ENCODE assay signal across 8 mouse cellular contexts in the genomic region with DNA sequence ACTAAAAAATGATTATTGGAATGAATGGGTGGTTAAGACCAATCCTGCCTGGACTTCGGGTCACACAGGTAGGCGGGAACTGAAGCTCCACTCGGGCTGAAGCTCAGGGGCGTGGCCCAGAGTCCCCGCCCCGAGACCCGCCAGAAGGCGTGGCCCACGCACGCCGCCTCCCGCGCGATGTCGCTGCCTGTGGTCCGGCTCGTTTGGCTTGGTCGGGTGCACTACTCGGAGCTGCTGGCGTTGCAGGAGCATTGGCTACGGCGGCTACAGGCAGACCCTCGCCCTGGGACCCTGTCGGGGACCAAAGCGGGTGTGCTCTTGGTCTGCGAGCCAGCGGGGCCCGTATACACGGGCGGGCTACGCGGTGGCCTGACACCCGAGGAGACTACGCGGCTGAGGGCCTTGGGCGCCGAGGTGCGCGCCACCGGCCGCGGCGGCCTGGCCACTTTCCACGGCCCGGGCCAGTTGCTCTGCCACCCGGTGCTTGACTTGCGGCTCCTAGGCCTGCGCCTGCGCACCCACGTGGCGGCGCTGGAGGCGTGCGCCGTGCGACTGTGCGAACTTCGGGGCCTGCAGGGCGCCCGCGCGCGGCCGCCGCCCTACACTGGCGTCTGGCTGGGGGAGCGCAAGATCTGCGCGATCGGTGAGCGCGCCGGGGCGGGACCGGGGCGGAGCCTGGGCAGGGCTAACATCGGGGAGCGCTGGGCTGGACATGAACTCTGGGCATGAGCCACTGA. TPM values are rescaled to one million over a fixed set of nuclear protein-coding genes. Genes with fewer than 3 reads are reported as not detected.
DNase-seq lines count a peak whose midpoint lies in the region; ATAC-seq lines count a peak whose summit lies in the region.

Gene Lipt2, plus strand, starts transcription at position 173 of the 737 bp plus-strand sequence.

- H3K4me3 ChIP-seq in heart, embryonic 13.5 days, result peak within 1 kb of the TSS; percentile 92
- peak within 1 kb of the TSS; percentile 75 for H3K4me3 ChIP-seq in liver, embryonic 12.5 days
- peak within 1 kb of the TSS; percentile 75 for H3K4me3 ChIP-seq in stomach, embryonic 15.5 days (replicated peaks)

- DNase-seq in CD4-positive helper T cell, adult 2 months (ENCODE audit: low read depth, low spot score), result peak; percentile 92
- peak; percentile 70 for DNase-seq in brain, embryonic 18.5 days (ENCODE audit: low read depth, low spot score)
- peak; percentile 95 for DNase-seq in kidney, postnatal 10 days
- peak; percentile 79 to 85 for DNase-seq in natural killer cell, adult 2 months (ENCODE audit: low spot score in 2 of 2)

- H3K9ac ChIP-seq in heart, embryonic 13.5 days, result peak within 1 kb of the TSS; percentile 95
- H3K9ac ChIP-seq in liver, embryonic 12.5 days, result peak within 1 kb of the TSS; percentile 82
- peak within 1 kb of the TSS; percentile 90 for H3K9ac ChIP-seq in stomach, embryonic 15.5 days

- H3K9me3 ChIP-seq in heart, embryonic 13.5 days, result no peaks in the 10 kb centered on the region
- no peaks in the 10 kb centered on the region for H3K9me3 ChIP-seq in liver, embryonic 12.5 days (replicated peaks)
- H3K9me3 ChIP-seq in stomach, embryonic 15.5 days, result no peaks in the 10 kb centered on the region

- H3K27me3 ChIP-seq in heart, embryonic 13.5 days (replicated peaks), result no peaks in the 10 kb centered on the region
- no peaks in the 10 kb centered on the region; the same call in 1 of the 2 replicates for H3K27me3 ChIP-seq in liver, embryonic 12.5 days (replicated peaks)
- H3K27me3 ChIP-seq in stomach, embryonic 15.5 days (replicated peaks), result no peaks in the 10 kb centered on the region

- peak within 1 kb of the TSS; percentile 96 for H3K4me2 ChIP-seq in heart, embryonic 13.5 days
- H3K4me2 ChIP-seq in liver, embryonic 12.5 days, result peak within 1 kb of the TSS; percentile 99
- peak within 1 kb of the TSS; percentile 88 for H3K4me2 ChIP-seq in stomach, embryonic 15.5 days

- peaks cover 7% of the 10 kb centered on the region for H3K4me1 ChIP-seq in heart, embryonic 13.5 days
- peaks cover 17% of the 10 kb centered on the region for H3K4me1 ChIP-seq in liver, embryonic 12.5 days
- H3K4me1 ChIP-seq in stomach, embryonic 15.5 days, result no peaks in the 10 kb centered on the region

- H3K36me3 ChIP-seq in heart, embryonic 13.5 days, result peaks cover 6% of the 10 kb centered on the region
- H3K36me3 ChIP-seq in liver, embryonic 12.5 days, result no peaks in the 10 kb centered on the region; the same call in 1 of the 2 replicates
- H3K36me3 ChIP-seq in stomach, embryonic 15.5 days, result no peaks in the 10 kb centered on the region

- WGBS in heart, embryonic 13.5 days, result under 1% methylated on average over 71 of the region's 78 CpGs
- WGBS in liver, embryonic 12.5 days (ENCODE audit: insufficient replicate concordance), result 1% methylated on average over 78 of the region's 78 CpGs
- under 1% methylated on average over 77 of the region's 78 CpGs for WGBS in stomach, embryonic 15.5 days

- peak; percentile 96 for ATAC-seq in erythroid progenitor cell, adult 5-6 weeks (replicated peaks; ENCODE audit: low FRiP score, poor library complexity, severe bottlenecking)
- ATAC-seq in heart, embryonic 13.5 days (ENCODE audit: extremely low read depth, insufficient number of reproducible peaks, low FRiP score, low TSS enrichment), result peak; percentile 89
- ATAC-seq in liver, embryonic 12.5 days, result peak; percentile 94
- peak; percentile 93 for ATAC-seq in stomach, embryonic 15.5 days (ENCODE audit: insufficient read depth, low FRiP score, low read depth)

- H3K27ac ChIP-seq in heart, embryonic 13.5 days (replicated peaks), result peak within 1 kb of the TSS; percentile 97
- H3K27ac ChIP-seq in liver, embryonic 12.5 days, result peak within 1 kb of the TSS; percentile 84
- peak within 1 kb of the TSS; percentile 97 for H3K27ac ChIP-seq in stomach, embryonic 15.5 days

RNA-seq across cellular contexts. Expression of gene Lipt2, which starts in this region (rescaled TPM):
- total RNA-seq in erythroid progenitor cell, adult 5-6 weeks (2015; ENCODE audit: low replicate concordance), result not detected in 2 replicates
- total RNA-seq in erythroid progenitor cell, adult 5-6 weeks (2017; ENCODE audit: low replicate concordance), result not detected in 2 replicates
- 13.6 and 14.8 TPM in 2 replicates for polyA plus RNA-seq in heart, embryonic 13.5 days (2015; fragmentation: Nextera tagmentation; extraction: Ambion mirVana)
- polyA plus RNA-seq in liver, embryonic 12.5 days (2016; fragmentation: Nextera tagmentation; extraction: Ambion mirVana), result 8.9 and 10.1 TPM in 2 replicates
- polyA plus RNA-seq in stomach, embryonic 15.5 days (2015; fragmentation: Nextera tagmentation; extraction: Ambion mirVana), result 18.0 and 21.9 TPM in 2 replicates

Comparison
In these comparisons a context has a peak if more than half of its experiments do, and no peak if none do; other contexts are left out.
1. Peak in every context shown above with its lines: DNase-seq, ATAC-seq, H3K4me3 ChIP-seq and H3K27ac ChIP-seq.
2. Peak in ATAC-seq in erythroid progenitor cell, adult 5-6 weeks; RNA of the gene not detected or under 1 TPM.